Mouse (Mus musculus): ENCODE measurements around the gene Hs3st1. TPM values are rescaled to one million over a fixed set of nuclear protein-coding genes. Genes with fewer than 3 reads are reported as not detected.

Gene Hs3st1
- total RNA-seq, 4 experiments from 2014 or later: 31.7 to 39.6 (median 35.1) TPM

GRCm38 (mm10) chr5:39643924-39644826 lies 111.1 kb downstream of the Hs3st1 start:
- peak; percentile 73 to 91 for DNase-seq (ENCODE audit: low spot score in 2 of 2)

GRCm38 (mm10) chr5:39643260-39643923 lies 111.9 kb downstream of the Hs3st1 start:
- peak; percentile 55 to 56 for DNase-seq (ENCODE audit: low spot score in 2 of 2)

- no peak for DNase-seq (ENCODE audit: low spot score in 2 of 2)
Observed at GRCm38 (mm10) chr5:39642222-39642770, 113.0 kb downstream of the Hs3st1 start.

- DNase-seq (ENCODE audit: low spot score in 2 of 2): peak; percentile 61 to 71
Observed at GRCm38 (mm10) chr5:39639438-39640177, 115.7 kb downstream of the Hs3st1 start.

GRCm38 (mm10) chr5:39638926-39639325 lies 116.3 kb downstream of the Hs3st1 start:
- DNase-seq (ENCODE audit: low spot score in 2 of 2): no peak

GRCm38 (mm10) chr5:39637874-39638273 lies 117.4 kb downstream of the Hs3st1 start:
- no peak for DNase-seq (ENCODE audit: low spot score in 2 of 2)

GRCm38 (mm10) chr5:39636090-39636489 lies 119.2 kb downstream of the Hs3st1 start:
- DNase-seq (ENCODE audit: low spot score in 2 of 2): no peak

GRCm38 (mm10) chr5:39634300-39635047 lies 120.8 kb downstream of the Hs3st1 start:
- no peak for DNase-seq (ENCODE audit: low spot score in 2 of 2)

- no peak for DNase-seq (ENCODE audit: low spot score in 2 of 2)
Observed at GRCm38 (mm10) chr5:39633206-39633605, 122.1 kb downstream of the Hs3st1 start.

- DNase-seq (ENCODE audit: low spot score in 2 of 2): no peak
Observed at GRCm38 (mm10) chr5:39630841-39631240, 124.4 kb downstream of the Hs3st1 start.

- no peak for DNase-seq (ENCODE audit: low spot score in 2 of 2)
Observed at GRCm38 (mm10) chr5:39625037-39625473, 130.2 kb downstream of the Hs3st1 start.

GRCm38 (mm10) chr5:39624218-39624590 lies 131.1 kb downstream of the Hs3st1 start:
- no peak for DNase-seq (ENCODE audit: low spot score in 2 of 2)

- no peak for DNase-seq (ENCODE audit: low spot score in 2 of 2)
Observed at GRCm38 (mm10) chr5:39623304-39624217, 131.7 kb downstream of the Hs3st1 start.

- DNase-seq (ENCODE audit: low spot score in 2 of 2): no peak
Observed at GRCm38 (mm10) chr5:39620206-39620866, 134.9 kb downstream of the Hs3st1 start.

- DNase-seq (ENCODE audit: low spot score in 2 of 2): no peak
Observed at GRCm38 (mm10) chr5:39617354-39617977, 137.8 kb downstream of the Hs3st1 start.

GRCm38 (mm10) chr5:39615202-39615601 lies 140.1 kb downstream of the Hs3st1 start:
- DNase-seq (ENCODE audit: low spot score in 2 of 2): no peak

GRCm38 (mm10) chr5:39613534-39613933 lies 141.7 kb downstream of the Hs3st1 start:
- DNase-seq (ENCODE audit: low spot score in 2 of 2): no peak

- no peak for DNase-seq (ENCODE audit: low spot score in 2 of 2)
Observed at GRCm38 (mm10) chr5:39612240-39612639, 143.0 kb downstream of the Hs3st1 start.

GRCm38 (mm10) chr5:39608260-39608659 lies 147.0 kb downstream of the Hs3st1 start:
- no peak for DNase-seq (ENCODE audit: low spot score in 2 of 2)
